Mouse (Mus musculus) forebrain, embryonic 11.5 days (tissue): ENCODE measurements around the gene Epha4. TPM values are rescaled to one million over a fixed set of nuclear protein-coding genes. Genes with fewer than 3 reads are reported as not detected.

Source experiments
- ATAC-seq: fragments of 200-750 bp; cut with Nextera tagmentation; replicated peaks from 2 replicates; pipeline ENCODE4 v1.8.0; 2017; ENCODE audit warnings: moderate TSS enrichment; ENCODE audit not compliant: low FRiP score
- DNase-seq: peaks from one replicate; pipeline ENCODE4 v3.0.0-alpha.2; 2017; ENCODE audit warnings: low spot score
- H3K27ac ChIP-seq: fragments of 300-500 bp; sonication (generic); 2 replicates; pipeline ENCODE4 v1.5.1; 2014; ENCODE audit warnings: low read depth, low read length
- H3K27me3 ChIP-seq: fragments of 300-500 bp; sonication (generic); 2 replicates; pipeline ENCODE4 v1.6.1; 2014; ENCODE audit warnings: mild to moderate bottlenecking, low read length, mixed read lengths; ENCODE audit not compliant: control insufficient read depth, insufficient read depth
- H3K36me3 ChIP-seq: fragments of 300-500 bp; sonication (generic); 2 replicates; pipeline ENCODE4 v1.6.1; 2014; ENCODE audit warnings: mild to moderate bottlenecking, low read length, moderate library complexity, mixed read lengths; ENCODE audit not compliant: control insufficient read depth, insufficient read depth
- H3K4me1 ChIP-seq: fragments of 300-500 bp; sonication (generic); replicated peaks from 2 replicates; pipeline ENCODE4 v1.6.1; 2014; ENCODE audit warnings: low read length, mixed read lengths; ENCODE audit not compliant: control insufficient read depth, insufficient read depth
- H3K4me2 ChIP-seq: fragments of 300-500 bp; sonication (generic); 2 replicates; pipeline ENCODE4 v1.6.1; 2014; ENCODE audit warnings: low read depth, mild to moderate bottlenecking, low read length, moderate library complexity, mixed read lengths; ENCODE audit not compliant: severe bottlenecking
- H3K4me3 ChIP-seq: fragments of 300-500 bp; sonication (generic); 2 replicates; pipeline ENCODE4 v1.5.1; 2014; ENCODE audit warnings: low read depth, low read length
- H3K9ac ChIP-seq: fragments of 300-500 bp; sonication (generic); 2 replicates; pipeline ENCODE4 v1.6.1; 2014; ENCODE audit warnings: low read length
- H3K9me3 ChIP-seq: fragments of 300-500 bp; sonication (generic); 2 replicates; pipeline ENCODE4 v1.6.1; 2016; ENCODE audit warnings: low read length, mixed read lengths; ENCODE audit not compliant: control insufficient read depth
- WGBS: fragments of 180-500 bp; shearing (Covaris S2); extraction: QIAGEN DNeasy Blood & Tissue Kit; methylation state at CpG from one replicate; pipeline ENCODE4 v1.1.7; 2014; 5-methylcytosine and 5-hydroxymethylcytosine counted together
- polyA plus RNA-seq: library from polyadenylated mRNA; unstranded; fragments of >200 nt; fragmentation: Nextera tagmentation; extraction: Ambion mirVana; gene quantifications from 2 replicates; pipeline ENCODE4 v1.2.1, GENCODE M21; 2014

The Epha4 gene
- polyA plus RNA-seq, 1 experiment from 2014 or later: 38.4 TPM

- no peak overlapping the region for H3K4me2 ChIP-seq
- 94% methylated on average over 6 of the region's 6 CpGs for WGBS
- H3K36me3 ChIP-seq: no peaks in the 10 kb centered on the region
- no peak for ATAC-seq
- peaks cover 3% of the 10 kb centered on the region; the same call in 1 of the 2 replicates for H3K4me1 ChIP-seq
- no peak for DNase-seq
- no peaks in the 10 kb centered on the region for H3K27me3 ChIP-seq
- no peaks in the 10 kb centered on the region for H3K9me3 ChIP-seq
- H3K4me3 ChIP-seq: no peak overlapping the region
- no peak overlapping the region for H3K9ac ChIP-seq
- no peak overlapping the region for H3K27ac ChIP-seq
Measured at GRCm38 (mm10) chr1:77484766-77485596, 29.9 kb downstream of the Epha4 start.

GRCm38 (mm10) chr1:77475808-77476413, 39.0 kb downstream of the Epha4 start:
- Histone ChIP-seq H3K4me3 (no peak overlapping the region), H3K27me3 (no peaks in the 10 kb centered on the region), H3K36me3 (no peaks in the 10 kb centered on the region), H3K4me2 (no peak overlapping the region), H3K4me1 (0 out of 2 replicates have a peak, but pooled peaks cover 2% of the 10 kb centered on the region), H3K9ac (no peak overlapping the region), H3K9me3 (no peaks in the 10 kb centered on the region), H3K27ac (no peak overlapping the region)
- 90% methylated on average over 3 of the region's 3 CpGs for WGBS
- DNase-seq (no peak), ATAC-seq (no peak)

GRCm38 (mm10) chr1:77473446-77474376, 41.2 kb downstream of the Epha4 start:
- H3K4me2 ChIP-seq: no peak overlapping the region
- no peak overlapping the region for H3K4me3 ChIP-seq
- WGBS: 53% methylated on average over 12 of the region's 12 CpGs
- DNase-seq: no peak
- H3K9me3 ChIP-seq: no peaks in the 10 kb centered on the region
- H3K36me3 ChIP-seq: no peaks in the 10 kb centered on the region
- 0 out of 2 replicates have a peak, but pooled peaks cover 2% of the 10 kb centered on the region for H3K4me1 ChIP-seq
- no peak overlapping the region for H3K9ac ChIP-seq
- ATAC-seq: no peak
- H3K27ac ChIP-seq: no peak overlapping the region
- no peaks in the 10 kb centered on the region for H3K27me3 ChIP-seq

- Histone ChIP-seq H3K9ac (no peak overlapping the region), H3K9me3 (no peaks in the 10 kb centered on the region), H3K4me1 (0 out of 2 replicates have a peak, but pooled peaks cover 2% of the 10 kb centered on the region), H3K4me3 (no peak overlapping the region), H3K27ac (no peak overlapping the region), H3K36me3 (no peaks in the 10 kb centered on the region), H3K4me2 (no peak overlapping the region), H3K27me3 (no peaks in the 10 kb centered on the region)
- WGBS: 55% methylated on average over 2 of the region's 2 CpGs
- ATAC-seq (no peak), DNase-seq (no peak)
Measured at GRCm38 (mm10) chr1:77472566-77472965, 42.3 kb downstream of the Epha4 start.

- 66% methylated on average over 5 of the region's 5 CpGs for WGBS
Measured at GRCm38 (mm10) chr1:77471447-77471846, 43.4 kb downstream of the Epha4 start.

GRCm38 (mm10) chr1:77471037-77471436, 43.9 kb downstream of the Epha4 start:
- Histone ChIP-seq H3K27ac (no peak overlapping the region), H3K27me3 (no peaks in the 10 kb centered on the region), H3K9ac (no peak overlapping the region), H3K4me1 (0 out of 2 replicates have a peak, but pooled peaks cover 2% of the 10 kb centered on the region), H3K9me3 (no peaks in the 10 kb centered on the region), H3K4me3 (no peak overlapping the region), H3K36me3 (no peaks in the 10 kb centered on the region), H3K4me2 (no peak overlapping the region)
- DNase-seq: peak; percentile 21
- 65% methylated on average over 5 of the region's 5 CpGs for WGBS
- ATAC-seq: no peak

More at GRCm38 (mm10) chr1:77471447-77471846, 43.4 kb downstream of the Epha4 start:
- DNase-seq (no peak), ATAC-seq (no peak)
- no peaks in the 10 kb centered on the region for H3K27me3 ChIP-seq
- no peak overlapping the region for H3K27ac ChIP-seq
- H3K9ac ChIP-seq: no peak overlapping the region
- no peak overlapping the region for H3K4me3 ChIP-seq
- no peaks in the 10 kb centered on the region for H3K9me3 ChIP-seq
- no peaks in the 10 kb centered on the region for H3K36me3 ChIP-seq
- 0 out of 2 replicates have a peak, but pooled peaks cover 2% of the 10 kb centered on the region for H3K4me1 ChIP-seq
- no peak overlapping the region for H3K4me2 ChIP-seq

GRCm38 (mm10) chr1:77468717-77469314, 46.1 kb downstream of the Epha4 start:
- no peak overlapping the region for H3K9ac ChIP-seq
- no peaks in the 10 kb centered on the region for H3K9me3 ChIP-seq
- no peaks in the 10 kb centered on the region for H3K27me3 ChIP-seq
- no peak overlapping the region for H3K27ac ChIP-seq
- WGBS: 84% methylated on average over 5 of the region's 5 CpGs
- no peak overlapping the region for H3K4me3 ChIP-seq
- no peak overlapping the region for H3K4me2 ChIP-seq
- DNase-seq (peak; percentile 11), ATAC-seq (no peak)
- H3K36me3 ChIP-seq: no peaks in the 10 kb centered on the region
- 0 out of 2 replicates have a peak, but pooled peaks cover under 1% of the 10 kb centered on the region for H3K4me1 ChIP-seq

- no peaks in the 10 kb centered on the region for H3K27me3 ChIP-seq
- ATAC-seq: no peak
- DNase-seq: peak; percentile 39
- no peak overlapping the region for H3K9ac ChIP-seq
- no peak overlapping the region for H3K4me3 ChIP-seq
- H3K27ac ChIP-seq: no peak overlapping the region
- H3K4me2 ChIP-seq: no peak overlapping the region
- 87% methylated on average over 4 of the region's 4 CpGs for WGBS
- peaks cover 12% of the 10 kb centered on the region for H3K4me1 ChIP-seq
- H3K9me3 ChIP-seq: no peaks in the 10 kb centered on the region
- H3K36me3 ChIP-seq: no peaks in the 10 kb centered on the region
Measured at GRCm38 (mm10) chr1:77465524-77465923, 49.4 kb downstream of the Epha4 start.
